Mouse (Mus musculus) left cerebral cortex, adult 2 months (tissue): ENCODE measurements at regions not wholly inside any gene's neighbourhood (a gene's known extent, or its start where the extent isn't known, plus 50 kb on each side); places are given as distances from the start of the nearest gene placed in this dataset.

Experiments
- DNase-seq, 2 experiments: peaks; one replicate each; pipeline ENCODE4 v3.0.0; 2021 to 2022; ENCODE audit warnings: low spot score in 2 of 2, mixed read lengths in 1 of 2; ENCODE audit errors: extremely low spot score in 1 of 2
- H3K27ac ChIP-seq: fragments of 200-600 bp; 2 replicates; pipeline ENCODE4 v1.8.1; 2022
- H3K4me3 ChIP-seq: fragments of 200-600 bp; 2 replicates; pipeline ENCODE4 v1.8.1; 2022
- CTCF ChIP-seq: fragments of 200-600 bp; IDR thresholded peaks from 2 replicates; pipeline ENCODE4 v1.8.1; 2022; ENCODE audit warnings: antibody characterized with exemption, mild to moderate bottlenecking, moderate library complexity
- intact Hi-C: fragments of 180-260 bp; cut with DNase I; formaldehyde crosslinking; loops from one replicate; pipeline ENCODE4 v1.15.1; 2025

GRCm38 (mm10) chr15:36933581-36933991, 74.0 kb downstream of the Zfp706 start:
- H3K4me3 ChIP-seq: no peak overlapping the region
- TF ChIP-seq CTCF: no peak
- H3K27ac ChIP-seq: no peak overlapping the region
- intact Hi-C loops: no loop called here
- DNase-seq: no peak

DNA sequence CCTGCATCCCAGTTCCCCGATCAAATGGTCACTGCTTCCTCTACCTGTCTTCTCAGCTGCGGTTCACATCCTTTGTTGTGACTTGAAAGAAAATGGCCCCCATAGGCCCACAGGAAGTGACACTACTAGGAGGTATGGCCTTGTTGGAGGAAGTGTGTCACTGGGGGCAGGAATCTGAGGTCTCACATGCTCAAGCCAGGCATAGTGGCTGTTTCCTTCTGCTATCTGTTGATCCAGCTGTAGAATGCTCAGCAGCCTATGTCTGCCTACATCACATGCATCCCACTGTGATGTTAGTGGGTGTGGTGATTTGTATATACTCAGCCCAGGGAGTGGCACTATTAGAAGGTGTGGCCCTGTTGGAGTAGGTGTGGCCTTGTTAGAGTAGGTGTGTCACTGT, 76.1 kb downstream of the Zfp706 start:
- intact Hi-C loops: no loop called here
- H3K4me3 ChIP-seq: no peak overlapping the region
- TF ChIP-seq CTCF: no peak
- no peak for DNase-seq
- no peak overlapping the region for H3K27ac ChIP-seq

DNA sequence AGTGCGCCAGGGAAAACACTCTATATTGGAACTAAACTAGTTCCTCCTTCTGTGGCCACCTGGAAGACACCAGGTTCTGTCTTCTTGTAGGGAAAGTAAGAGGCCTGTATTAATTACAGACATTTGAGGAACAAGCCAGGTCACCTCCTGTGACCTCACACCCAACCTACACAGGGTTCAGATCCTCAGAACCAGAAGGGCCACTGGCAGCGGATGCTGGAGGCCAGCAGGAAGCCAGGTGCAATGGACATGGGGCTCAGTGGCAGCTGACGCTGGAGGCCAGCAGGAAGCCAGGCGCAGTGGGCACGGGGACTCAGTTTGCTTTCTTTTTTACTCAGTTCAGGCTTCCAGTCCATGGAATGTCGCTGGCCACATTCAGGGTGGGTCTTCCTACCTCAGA, 77.1 kb downstream of the Zfp706 start:
- H3K4me3 ChIP-seq: no peak overlapping the region
- TF ChIP-seq CTCF: no peak
- DNase-seq: no peak
- intact Hi-C loops: no loop called here
- H3K27ac ChIP-seq: no peak overlapping the region

GRCm38 (mm10) chr15:36929786-36930185, 77.8 kb downstream of the Zfp706 start:
- intact Hi-C loops: no loop called here
- DNase-seq: no peak
- Histone ChIP-seq H3K27ac (no peak overlapping the region), H3K4me3 (no peak overlapping the region)
- no peak for TF ChIP-seq CTCF

DNA sequence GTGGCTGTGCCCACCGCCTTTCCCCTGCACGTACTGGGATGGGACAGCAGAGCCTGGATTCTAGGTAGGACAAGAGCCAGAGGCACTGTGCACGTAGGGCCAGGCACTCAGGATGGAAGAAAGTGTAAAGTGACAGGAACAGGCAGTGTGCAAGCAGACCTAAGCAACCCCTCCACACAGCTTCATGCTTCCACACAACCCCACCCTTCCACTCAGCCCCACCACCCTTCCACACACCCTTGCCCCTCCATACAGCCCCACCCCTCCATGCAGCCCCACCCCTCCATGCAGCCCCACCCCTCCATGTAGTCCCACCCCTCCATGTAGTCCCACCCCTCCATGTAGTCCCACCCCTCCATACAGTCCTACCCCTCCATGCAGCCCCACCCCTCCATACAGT, 78.5 kb downstream of the Zfp706 start:
- Histone ChIP-seq H3K4me3 (no peak overlapping the region), H3K27ac (no peak overlapping the region)
- intact Hi-C loops: no loop called here
- DNase-seq: no peak
- no peak for TF ChIP-seq CTCF

- Histone ChIP-seq H3K27ac (no peak overlapping the region), H3K4me3 (no peak overlapping the region)
- no peak for DNase-seq
- intact Hi-C loops: no loop called here
- no peak for TF ChIP-seq CTCF
Measured at GRCm38 (mm10) chr15:36928678-36929077, 78.9 kb downstream of the Zfp706 start.

- DNase-seq: no peak
- no peak for TF ChIP-seq CTCF
- Histone ChIP-seq H3K27ac (no peak overlapping the region), H3K4me3 (no peak overlapping the region)
- intact Hi-C loops: no loop called here
Measured at GRCm38 (mm10) chr15:36927436-36927835, 80.1 kb downstream of the Zfp706 start.

GRCm38 (mm10) chr15:36924171-36924570, 83.4 kb downstream of the Zfp706 start:
- no peak overlapping the region for H3K27ac ChIP-seq
- no peak for TF ChIP-seq CTCF
- intact Hi-C loops: no loop called here
- no peak for DNase-seq
- no peak overlapping the region for H3K4me3 ChIP-seq

GRCm38 (mm10) chr15:36921384-36921783, 86.2 kb downstream of the Zfp706 start:
- DNase-seq: no peak
- Histone ChIP-seq H3K4me3 (no peak overlapping the region), H3K27ac (no peak overlapping the region)
- intact Hi-C loops: no loop called here
- TF ChIP-seq CTCF: no peak

DNA sequence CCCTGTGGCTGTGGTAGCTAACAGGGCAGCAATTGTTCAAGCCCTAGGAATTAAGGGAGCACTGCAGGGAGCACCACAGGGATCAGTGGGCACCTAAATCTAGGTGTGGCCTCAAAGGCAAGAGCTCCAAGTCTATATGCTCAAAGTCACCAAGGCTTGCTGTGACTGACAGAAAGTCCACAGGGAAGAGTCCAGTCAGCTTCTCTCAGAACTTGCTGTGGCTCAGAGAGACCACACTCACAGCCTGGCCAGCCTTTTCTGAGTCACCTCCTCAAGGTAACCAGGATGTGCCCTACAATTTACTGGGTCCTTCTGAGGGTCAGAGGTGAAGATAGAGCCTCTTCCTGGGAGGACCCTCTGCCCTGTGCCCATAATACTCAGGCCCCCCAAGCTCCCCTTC, 86.7 kb downstream of the Zfp706 start:
- DNase-seq: no peak
- no peak overlapping the region for H3K4me3 ChIP-seq
- intact Hi-C loops: no loop called here
- TF ChIP-seq CTCF: no peak
- no peak overlapping the region for H3K27ac ChIP-seq

- Histone ChIP-seq H3K4me3 (no peak overlapping the region), H3K27ac (no peak overlapping the region)
- DNase-seq: no peak
- intact Hi-C loops: loop anchor here (1.0 kb wide), 1 partner anchor 13 kb away; no protein-coding TSS in a partner anchor
- no peak for TF ChIP-seq CTCF
Measured at GRCm38 (mm10) chr15:36919704-36920103, 87.9 kb downstream of the Zfp706 start.

GRCm38 (mm10) chr15:36919209-36919608, 88.4 kb downstream of the Zfp706 start:
- Histone ChIP-seq H3K27ac (no peak overlapping the region), H3K4me3 (no peak overlapping the region)
- no peak for TF ChIP-seq CTCF
- intact Hi-C loops: loop anchor here (1.0 kb wide), 1 partner anchor 13 kb away; no protein-coding TSS in a partner anchor
- no peak for DNase-seq

DNA sequence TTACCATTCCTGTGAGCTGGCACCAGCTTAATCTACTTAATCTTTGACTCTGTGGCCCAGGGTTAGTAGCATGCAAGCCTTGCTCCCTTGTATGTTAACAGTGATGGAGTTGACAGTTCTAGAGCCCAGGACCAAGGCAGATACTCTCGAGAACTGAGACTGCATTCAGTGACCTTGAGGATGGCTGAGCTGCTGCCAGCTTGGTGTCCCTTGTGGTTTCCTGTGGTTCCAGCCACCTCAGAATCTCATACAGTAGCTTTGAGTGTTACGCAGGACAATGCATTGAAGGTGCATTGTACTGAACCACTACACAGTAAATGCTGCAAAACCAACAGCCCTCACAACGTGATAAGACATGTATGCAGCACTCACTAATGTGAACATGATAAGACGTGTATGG, 90.6 kb downstream of the Zfp706 start:
- no peak for DNase-seq
- no peak overlapping the region for H3K27ac ChIP-seq
- TF ChIP-seq CTCF: no peak
- H3K4me3 ChIP-seq: no peak overlapping the region
- intact Hi-C loops: no loop called here
